Mouse (Mus musculus): ENCODE results near the gene Ugt1a10. TPM values are rescaled to one million over a fixed set of nuclear protein-coding genes. Genes with fewer than 3 reads are reported as not detected.

The Ugt1a10 gene
- polyA plus RNA-seq, 1 experiment from 2014 or later: not detected

- Histone ChIP-seq H3K36me3 (peaks cover 20% of the 10 kb centered on the region), H3K27ac (no peak overlapping the region), H3K27me3 (replicated peaks) (no peaks in the 10 kb centered on the region), H3K9ac (no peak overlapping the region), H3K4me3 (no peak overlapping the region), H3K9me3 (peaks cover 81% of the 10 kb centered on the region), H3K4me2 (replicated peaks) (no peak overlapping the region), H3K4me1 (0 out of 2 replicates have a peak, but pooled peaks cover 4% of the 10 kb centered on the region)
- 80% methylated on average over 13 of the region's 13 CpGs for WGBS
- no peak for ATAC-seq (ENCODE audit: low FRiP score, low read depth)
Observed at GRCm38 (mm10) chr1:88255989-88256754, 201.0 kb downstream of the Ugt1a10 start.

- H3K9ac ChIP-seq: no peak overlapping the region
- no peak overlapping the region for H3K4me2 ChIP-seq (replicated peaks)
- ATAC-seq (ENCODE audit: low FRiP score, low read depth): no peak
- H3K4me1 ChIP-seq: 0 out of 2 replicates have a peak, but pooled peaks cover 4% of the 10 kb centered on the region
- H3K4me3 ChIP-seq: no peak overlapping the region
- H3K27ac ChIP-seq: no peak overlapping the region
- 80% methylated on average over 10 of the region's 10 CpGs for WGBS
- H3K9me3 ChIP-seq: peaks cover 79% of the 10 kb centered on the region
- H3K36me3 ChIP-seq: peaks cover 29% of the 10 kb centered on the region
- no peaks in the 10 kb centered on the region for H3K27me3 ChIP-seq (replicated peaks)
Observed at GRCm38 (mm10) chr1:88256886-88257663, 201.9 kb downstream of the Ugt1a10 start.

DNA sequence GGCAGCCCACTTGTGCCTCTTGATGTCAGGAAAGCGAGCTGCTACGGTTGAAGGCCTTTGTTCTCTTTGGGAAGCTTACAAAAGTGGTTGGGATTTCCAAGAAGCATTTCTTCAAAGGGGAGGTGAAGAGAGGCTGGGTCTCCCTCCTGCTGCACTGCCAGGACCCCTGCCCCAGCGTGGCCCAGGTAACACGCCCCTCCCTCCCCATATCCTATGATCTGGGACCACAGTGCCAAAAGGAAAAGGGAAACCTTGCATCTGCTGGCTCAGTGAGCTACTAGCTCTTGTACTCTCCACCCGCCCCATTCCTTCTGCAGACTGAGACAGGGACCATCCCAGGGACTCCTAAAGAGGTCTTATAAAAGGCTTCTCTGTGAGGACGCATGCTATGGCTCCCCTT is 202.5 kb downstream of the Ugt1a10 start:
- peaks cover 35% of the 10 kb centered on the region for H3K36me3 ChIP-seq
- no peak overlapping the region for H3K9ac ChIP-seq
- H3K9me3 ChIP-seq: peaks cover 73% of the 10 kb centered on the region
- H3K27me3 ChIP-seq (replicated peaks): no peaks in the 10 kb centered on the region
- no peak for ATAC-seq (ENCODE audit: low FRiP score, low read depth)
- no peak overlapping the region for H3K27ac ChIP-seq
- H3K4me3 ChIP-seq: no peak overlapping the region
- 0 out of 2 replicates have a peak, but pooled peaks cover 4% of the 10 kb centered on the region for H3K4me1 ChIP-seq
- WGBS: 79% methylated on average over 6 of the region's 6 CpGs
- no peak overlapping the region for H3K4me2 ChIP-seq (replicated peaks)

GRCm38 (mm10) chr1:88258361-88258760 is 203.2 kb downstream of the Ugt1a10 start:
- no peak overlapping the region for H3K4me3 ChIP-seq
- 0 out of 2 replicates have a peak, but pooled peaks cover 4% of the 10 kb centered on the region for H3K4me1 ChIP-seq
- 71% methylated on average over 6 of the region's 6 CpGs for WGBS
- H3K27ac ChIP-seq: no peak overlapping the region
- ATAC-seq (ENCODE audit: low FRiP score, low read depth): no peak
- H3K36me3 ChIP-seq: peaks cover 41% of the 10 kb centered on the region
- no peak overlapping the region for H3K9ac ChIP-seq
- H3K4me2 ChIP-seq (replicated peaks): no peak overlapping the region
- H3K27me3 ChIP-seq (replicated peaks): no peaks in the 10 kb centered on the region
- peaks cover 67% of the 10 kb centered on the region for H3K9me3 ChIP-seq

GRCm38 (mm10) chr1:88258881-88259642 is 203.9 kb downstream of the Ugt1a10 start:
- WGBS: 78% methylated on average over 8 of the region's 8 CpGs

GRCm38 (mm10) chr1:88259643-88260024 is 204.4 kb downstream of the Ugt1a10 start:
- WGBS: 76% methylated on average over 4 of the region's 4 CpGs
- H3K4me1 ChIP-seq: 0 out of 2 replicates have a peak, but pooled peaks cover 4% of the 10 kb centered on the region
- ATAC-seq (ENCODE audit: low FRiP score, low read depth): peak; percentile 5
- no peaks in the 10 kb centered on the region for H3K27me3 ChIP-seq (replicated peaks)
- no peak overlapping the region for H3K9ac ChIP-seq
- H3K4me2 ChIP-seq (replicated peaks): no peak overlapping the region
- H3K27ac ChIP-seq: no peak overlapping the region
- H3K36me3 ChIP-seq: peaks cover 54% of the 10 kb centered on the region
- peaks cover 62% of the 10 kb centered on the region for H3K9me3 ChIP-seq
- H3K4me3 ChIP-seq: no peak overlapping the region

More at GRCm38 (mm10) chr1:88258881-88259642, 203.9 kb downstream of the Ugt1a10 start:
- peaks cover 65% of the 10 kb centered on the region for H3K9me3 ChIP-seq
- no peak overlapping the region for H3K4me2 ChIP-seq (replicated peaks)
- H3K9ac ChIP-seq: no peak overlapping the region
- H3K4me1 ChIP-seq: 0 out of 2 replicates have a peak, but pooled peaks cover 4% of the 10 kb centered on the region
- no peak overlapping the region for H3K27ac ChIP-seq
- peak; percentile 2 for ATAC-seq (ENCODE audit: low FRiP score, low read depth)
- H3K27me3 ChIP-seq (replicated peaks): no peaks in the 10 kb centered on the region
- no peak overlapping the region for H3K4me3 ChIP-seq
- peaks cover 48% of the 10 kb centered on the region for H3K36me3 ChIP-seq

DNA sequence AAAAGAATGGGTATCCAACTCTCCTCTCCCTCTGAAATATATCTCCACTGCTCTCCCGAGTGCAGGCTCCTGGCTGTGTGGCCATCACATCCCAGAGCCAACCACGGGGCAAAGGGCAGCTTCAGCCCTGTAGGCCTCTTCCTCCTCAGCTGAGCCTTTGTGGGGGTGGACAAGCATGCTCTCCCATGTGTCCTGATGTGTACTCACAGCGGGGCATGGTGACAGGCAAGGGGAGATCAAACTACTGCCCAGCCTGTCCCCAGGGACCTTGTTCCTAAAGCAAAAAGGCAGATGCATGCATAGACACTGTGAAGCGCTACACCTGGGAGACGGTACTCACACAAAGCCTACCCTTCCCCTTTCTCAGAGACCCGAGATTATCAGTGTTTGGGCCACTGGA is 204.9 kb downstream of the Ugt1a10 start:
- WGBS: 84% methylated on average over 6 of the region's 6 CpGs
- Histone ChIP-seq H3K27me3 (replicated peaks) (no peaks in the 10 kb centered on the region), H3K9ac (no peak overlapping the region), H3K27ac (no peak overlapping the region), H3K4me3 (no peak overlapping the region), H3K4me2 (replicated peaks) (no peak overlapping the region), H3K9me3 (peaks cover 62% of the 10 kb centered on the region), H3K4me1 (0 out of 2 replicates have a peak, but pooled peaks cover 4% of the 10 kb centered on the region), H3K36me3 (peaks cover 59% of the 10 kb centered on the region)
- ATAC-seq (ENCODE audit: low FRiP score, low read depth): 0 out of 2 replicates have a peak, but pooled peaks have one; percentile 1

- peaks cover 66% of the 10 kb centered on the region for H3K36me3 ChIP-seq
- no peak overlapping the region for H3K4me2 ChIP-seq (replicated peaks)
- peaks cover 61% of the 10 kb centered on the region for H3K9me3 ChIP-seq
- 83% methylated on average over 10 of the region's 10 CpGs for WGBS
- 0 out of 2 replicates have a peak, but pooled peaks cover 4% of the 10 kb centered on the region for H3K4me1 ChIP-seq
- no peak overlapping the region for H3K4me3 ChIP-seq
- no peak overlapping the region for H3K9ac ChIP-seq
- no peak for ATAC-seq (ENCODE audit: low FRiP score, low read depth)
- no peak overlapping the region for H3K27ac ChIP-seq
- no peaks in the 10 kb centered on the region for H3K27me3 ChIP-seq (replicated peaks)
Observed at GRCm38 (mm10) chr1:88260604-88261377, 205.6 kb downstream of the Ugt1a10 start.

GRCm38 (mm10) chr1:88261706-88262105 is 206.5 kb downstream of the Ugt1a10 start:
- no peak for ATAC-seq (ENCODE audit: low FRiP score, low read depth)
- peaks cover 75% of the 10 kb centered on the region for H3K36me3 ChIP-seq
- H3K9ac ChIP-seq: no peak overlapping the region
- H3K9me3 ChIP-seq: peaks cover 60% of the 10 kb centered on the region
- H3K27me3 ChIP-seq (replicated peaks): no peaks in the 10 kb centered on the region
- WGBS: 89% methylated on average over 7 of the region's 7 CpGs
- H3K4me2 ChIP-seq (replicated peaks): no peak overlapping the region
- no peak overlapping the region for H3K4me3 ChIP-seq
- no peak overlapping the region for H3K27ac ChIP-seq
- H3K4me1 ChIP-seq: 0 out of 2 replicates have a peak, but pooled peaks cover 4% of the 10 kb centered on the region

DNA sequence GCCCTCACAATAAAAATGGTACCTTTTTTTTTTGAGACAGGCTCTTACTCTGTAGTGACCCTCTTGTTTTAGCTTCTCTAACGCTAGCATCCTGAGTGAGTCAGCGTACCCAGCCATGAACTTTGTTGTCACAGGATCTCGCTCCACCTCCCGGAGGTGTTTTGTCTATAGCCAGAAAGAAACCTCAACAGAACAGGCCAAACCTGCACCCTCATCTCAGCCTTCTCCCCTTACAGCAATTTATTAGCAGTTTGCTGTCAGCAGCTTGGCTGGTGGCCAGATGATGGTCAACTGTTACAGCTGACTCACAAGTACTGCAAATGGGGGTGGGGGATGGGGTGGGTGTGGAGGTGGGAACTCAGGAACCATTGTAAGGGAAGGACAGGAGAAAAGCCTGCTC is 207.1 kb downstream of the Ugt1a10 start:
- Histone ChIP-seq H3K27me3 (replicated peaks) (no peaks in the 10 kb centered on the region), H3K9ac (no peak overlapping the region), H3K9me3 (peaks cover 57% of the 10 kb centered on the region), H3K4me2 (replicated peaks) (no peak overlapping the region), H3K4me1 (0 out of 2 replicates have a peak, but pooled peaks cover 4% of the 10 kb centered on the region), H3K27ac (no peak overlapping the region), H3K4me3 (no peak overlapping the region), H3K36me3 (peaks cover 80% of the 10 kb centered on the region)
- ATAC-seq (ENCODE audit: low FRiP score, low read depth): no peak
- 87% methylated on average over 4 of the region's 4 CpGs for WGBS

- Histone ChIP-seq H3K4me3 (no peak overlapping the region), H3K4me1 (0 out of 2 replicates have a peak, but pooled peaks cover 4% of the 10 kb centered on the region), H3K27me3 (replicated peaks) (no peaks in the 10 kb centered on the region), H3K9me3 (peaks cover 50% of the 10 kb centered on the region), H3K4me2 (replicated peaks) (no peak overlapping the region), H3K36me3 (peaks cover 87% of the 10 kb centered on the region), H3K27ac (no peak overlapping the region), H3K9ac (no peak overlapping the region)
- 77% methylated on average over 6 of the region's 6 CpGs for WGBS
- ATAC-seq (ENCODE audit: low FRiP score, low read depth): no peak
Observed at GRCm38 (mm10) chr1:88262961-88263360, 207.8 kb downstream of the Ugt1a10 start.

Data from neural tube, embryonic 12.5 days (tissue).